Mouse (Mus musculus): ENCODE results near the gene Prex1.

- TF ChIP-seq GATA1 (IDR thresholded peaks at IDR 0.05; ENCODE audit: low read length) (no peak), TAL1 (IDR thresholded peaks at IDR 0.05; ENCODE audit: low read length) (no peak)
Observed at GRCm38 (mm10) chr2:166656630-166657029, 57.0 kb downstream of the Prex1 start.

All from erythroblast, embryonic 14.5 days (primary cell).